Mouse (Mus musculus): Measurements from ENCODE around the gene Ppp1r13b.

DNA sequence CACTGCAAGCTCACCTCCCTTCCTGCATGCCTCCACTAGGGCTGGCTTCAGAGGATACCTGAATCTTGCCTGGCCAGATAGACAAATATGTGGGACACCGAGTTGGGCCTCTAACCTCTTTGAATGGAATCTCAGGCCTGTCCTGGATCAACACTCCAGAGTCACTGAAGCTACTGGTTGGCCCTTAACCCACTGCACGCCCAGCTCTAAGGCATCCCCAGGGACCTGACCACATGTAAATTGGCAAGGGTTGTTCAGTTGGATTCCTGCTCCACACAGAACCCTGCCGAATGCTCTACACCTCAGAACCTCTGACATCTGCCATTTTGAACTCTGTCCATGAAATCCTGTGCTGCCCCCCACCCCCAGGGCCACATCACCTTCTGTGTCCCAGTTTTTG is 24.6 kb upstream of the Ppp1r13b start:
- no peak for TF ChIP-seq POLR2A (IDR thresholded peaks at IDR 0.05; ENCODE audit: low read depth, low read length)
- no peak for TF ChIP-seq CTCF (IDR thresholded peaks at IDR 0.05; ENCODE audit: extremely low read depth, insufficient read depth, insufficient read length, insufficient replicate concordance)
